Mouse (Mus musculus): ENCODE measurements around the gene Cnksr3. TPM values are rescaled to one million over a fixed set of nuclear protein-coding genes. Genes with fewer than 3 reads are reported as not detected.
A peak's percentile ranks its signal among the peaks of the same experiment; 100 is the strongest.

Gene Cnksr3
- total RNA-seq, 2 experiments from 2014 or later = 9.0 to 10.7 TPM

DNA sequence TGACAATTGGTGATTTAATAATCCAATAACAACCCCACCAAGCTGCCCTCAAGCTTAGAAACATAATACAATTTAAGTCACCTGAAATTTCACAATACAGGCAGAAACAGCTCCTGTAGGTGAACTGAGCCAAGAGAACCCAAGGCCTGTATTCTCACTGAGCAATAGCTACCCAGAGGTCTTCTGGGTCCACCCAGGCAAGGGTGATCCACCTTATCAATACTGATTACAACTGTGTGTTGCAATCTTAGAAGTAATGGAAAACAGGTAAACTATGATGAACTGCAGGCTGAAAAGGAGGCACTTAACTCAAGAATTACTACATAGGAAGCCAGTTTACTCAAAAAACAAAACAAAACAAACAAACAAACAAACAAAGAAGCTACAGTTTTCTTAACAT, 13.8 kb downstream of the Cnksr3 start:
- intact Hi-C loops (cut with DNase I) = no loop called here
- DNase-seq (ENCODE audit: low spot score in 2 of 2) = no peak

DNA sequence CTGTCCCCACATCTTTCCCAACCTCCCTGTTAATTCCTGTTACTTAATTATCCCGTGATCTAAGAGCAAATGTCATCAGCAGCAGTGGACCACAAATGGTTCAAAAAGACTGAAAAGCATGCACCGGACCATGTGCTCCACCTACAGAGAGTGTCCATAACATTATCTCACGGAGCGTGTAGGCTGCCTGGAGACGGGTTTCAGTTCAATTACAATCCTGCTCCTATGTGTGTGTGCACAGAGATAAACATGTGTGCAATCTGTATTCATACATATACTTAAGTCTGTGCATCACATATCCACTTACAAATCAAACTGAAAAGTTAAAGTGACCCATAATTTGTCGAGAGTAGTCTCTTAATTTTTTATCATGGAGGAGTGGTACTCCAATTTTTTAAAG, 14.3 kb downstream of the Cnksr3 start:
- intact Hi-C loops (cut with DNase I) = no loop called here
- no peak for DNase-seq (ENCODE audit: low spot score in 2 of 2)

DNA sequence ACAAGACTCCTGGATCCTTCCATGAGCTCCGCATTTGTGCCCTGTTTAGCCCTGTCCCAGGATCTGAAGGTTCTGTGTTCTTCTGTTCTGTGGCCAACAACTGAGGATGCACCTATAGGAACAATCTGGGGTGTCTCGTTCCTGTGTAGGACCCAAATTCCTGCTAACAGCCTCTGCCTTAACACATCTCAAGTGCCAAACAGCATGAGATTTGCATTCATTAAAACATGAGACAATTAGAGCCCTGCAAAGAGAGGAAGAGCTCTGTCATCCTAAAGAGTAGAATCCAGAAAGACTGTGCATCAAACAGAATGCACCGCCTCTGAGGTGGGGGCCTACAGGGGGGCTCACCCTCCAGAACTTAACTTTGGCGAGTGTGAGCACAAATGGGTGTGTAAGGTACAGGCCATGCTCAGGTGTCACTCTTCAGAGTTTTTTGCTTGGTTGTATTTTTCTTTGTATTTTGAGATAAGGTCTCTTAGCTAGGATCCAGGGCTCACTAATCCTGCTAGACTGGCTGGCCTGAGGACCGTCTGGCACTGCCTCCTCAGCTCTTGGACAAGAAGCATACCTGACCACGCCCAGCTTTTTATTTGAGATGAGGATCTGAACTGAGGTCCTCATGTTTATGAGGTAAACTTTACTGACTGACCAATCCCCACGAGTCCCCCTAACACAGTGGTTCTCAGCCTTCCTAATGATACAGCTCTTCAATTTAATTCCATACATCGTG, 15.2 kb downstream of the Cnksr3 start:
- intact Hi-C loops (cut with DNase I) = no loop called here
- no peak for DNase-seq (ENCODE audit: low spot score in 2 of 2)

DNA sequence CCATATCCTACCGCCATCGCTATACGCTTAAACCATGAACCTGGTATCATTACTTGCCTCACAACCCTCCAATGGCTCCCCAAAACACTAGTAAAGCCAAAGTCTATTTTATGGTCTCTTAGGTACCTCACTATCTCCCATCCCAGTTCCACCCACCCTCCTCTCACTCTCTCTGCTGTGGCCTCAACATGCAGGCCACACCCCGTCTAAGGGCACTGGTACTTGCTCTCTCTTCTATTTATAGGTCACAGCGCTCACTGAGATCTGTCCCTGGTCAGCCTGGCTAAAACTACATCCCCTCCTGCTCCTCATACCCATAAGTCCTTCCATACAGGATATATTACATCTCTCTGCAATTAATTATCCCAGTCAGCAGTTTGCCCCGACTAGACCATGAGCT, 16.1 kb downstream of the Cnksr3 start:
- no peak for DNase-seq (ENCODE audit: low spot score in 2 of 2)
- intact Hi-C loops (cut with DNase I) = no loop called here

GRCm38 (mm10) chr10:7191721-7192413, 20.2 kb downstream of the Cnksr3 start:
- intact Hi-C loops (cut with DNase I) = no loop called here
- no peak for DNase-seq (ENCODE audit: low spot score in 2 of 2)

DNA sequence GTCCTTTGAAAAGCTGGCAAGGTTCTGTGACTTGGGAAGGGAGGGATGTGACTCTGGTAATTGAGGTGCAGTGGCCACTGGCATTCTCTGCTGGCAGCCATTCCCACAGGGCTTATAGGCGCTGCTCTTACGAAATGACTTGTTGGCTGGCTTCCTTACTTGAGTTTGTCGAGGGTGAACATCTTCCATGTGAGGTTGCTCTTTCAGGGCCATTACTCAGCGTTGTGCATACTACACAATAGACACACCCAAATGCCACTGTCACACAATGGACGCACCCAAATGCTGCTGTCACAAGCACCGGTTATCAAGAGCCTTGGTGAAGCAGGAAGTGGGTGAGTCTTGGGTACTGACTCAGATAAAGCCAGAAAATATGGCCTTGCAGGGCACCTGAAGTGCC, 22.8 kb downstream of the Cnksr3 start:
- intact Hi-C loops (cut with DNase I) = no loop called here

DNA sequence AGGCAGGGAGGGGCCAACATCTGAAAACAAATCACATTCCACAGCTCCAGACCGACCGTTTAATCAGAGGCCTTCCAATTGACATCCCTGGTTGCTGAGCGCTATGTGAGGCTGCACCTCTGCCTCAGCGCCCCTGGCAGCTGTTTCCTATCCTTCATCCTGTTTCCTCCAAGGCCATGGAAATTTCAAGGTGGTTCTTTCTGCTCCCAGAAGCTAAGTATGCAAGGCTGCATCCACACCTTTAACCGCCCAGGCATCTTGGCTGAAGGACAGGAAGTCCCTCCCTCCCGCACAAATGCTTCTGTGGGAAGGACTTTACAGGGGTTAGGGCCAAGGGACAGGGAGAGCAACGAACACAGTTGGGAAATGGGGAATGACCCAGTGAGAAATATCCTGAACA, 24.2 kb downstream of the Cnksr3 start:
- no peak for DNase-seq (ENCODE audit: low spot score in 2 of 2)
- intact Hi-C loops (cut with DNase I) = no loop called here

More for the DNA sequence above, 22.8 kb downstream of the Cnksr3 start:
- no peak for DNase-seq (ENCODE audit: low spot score in 2 of 2)

DNA sequence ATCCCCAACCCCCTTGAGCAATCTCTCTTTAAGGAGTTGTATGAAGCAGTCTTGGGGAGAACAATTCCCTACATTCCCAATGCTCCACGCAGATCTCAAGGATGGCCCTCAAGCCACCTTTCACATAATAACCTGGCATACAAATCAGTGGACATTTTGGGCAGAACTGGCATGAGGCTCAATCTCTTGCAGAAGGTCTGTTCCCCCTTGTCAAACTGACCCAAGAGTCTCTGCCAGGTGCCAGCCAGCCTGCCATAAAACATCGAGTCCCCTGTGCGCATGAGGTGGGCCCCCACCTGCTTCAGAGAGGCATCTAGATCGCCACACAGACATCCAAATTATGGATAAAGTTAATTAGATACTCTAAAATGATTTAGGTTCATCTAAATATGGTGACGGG, 25.0 kb downstream of the Cnksr3 start:
- intact Hi-C loops (cut with DNase I) = no loop called here

GRCm38 (mm10) chr10:7186018-7186417, 26.0 kb downstream of the Cnksr3 start:
- no peak for DNase-seq (ENCODE audit: low spot score in 2 of 2)
- intact Hi-C loops (cut with DNase I) = no loop called here

More for the DNA sequence above, 25.0 kb downstream of the Cnksr3 start:
- no peak for DNase-seq (ENCODE audit: low spot score in 2 of 2)

- intact Hi-C loops (cut with DNase I) = no loop called here
- DNase-seq (ENCODE audit: low spot score in 2 of 2) = no peak
These were observed 28.8 kb downstream of the Cnksr3 start for GRCm38 (mm10) chr10:7183171-7183631.

- intact Hi-C loops (cut with DNase I) = no loop called here
- peak in 1 of 2 experiments; percentile 7 for DNase-seq (ENCODE audit: low spot score in 2 of 2)
These were observed 29.4 kb downstream of the Cnksr3 start for GRCm38 (mm10) chr10:7182555-7183170.

- DNase-seq (ENCODE audit: low spot score in 2 of 2) = no peak
- intact Hi-C loops (cut with DNase I) = no loop called here
These were observed 31.7 kb downstream of the Cnksr3 start for GRCm38 (mm10) chr10:7180296-7180695.

GRCm38 (mm10) chr10:7178571-7178970, 33.5 kb downstream of the Cnksr3 start:
- no peak for DNase-seq (ENCODE audit: low spot score in 2 of 2)
- intact Hi-C loops (cut with DNase I) = no loop called here

DNA sequence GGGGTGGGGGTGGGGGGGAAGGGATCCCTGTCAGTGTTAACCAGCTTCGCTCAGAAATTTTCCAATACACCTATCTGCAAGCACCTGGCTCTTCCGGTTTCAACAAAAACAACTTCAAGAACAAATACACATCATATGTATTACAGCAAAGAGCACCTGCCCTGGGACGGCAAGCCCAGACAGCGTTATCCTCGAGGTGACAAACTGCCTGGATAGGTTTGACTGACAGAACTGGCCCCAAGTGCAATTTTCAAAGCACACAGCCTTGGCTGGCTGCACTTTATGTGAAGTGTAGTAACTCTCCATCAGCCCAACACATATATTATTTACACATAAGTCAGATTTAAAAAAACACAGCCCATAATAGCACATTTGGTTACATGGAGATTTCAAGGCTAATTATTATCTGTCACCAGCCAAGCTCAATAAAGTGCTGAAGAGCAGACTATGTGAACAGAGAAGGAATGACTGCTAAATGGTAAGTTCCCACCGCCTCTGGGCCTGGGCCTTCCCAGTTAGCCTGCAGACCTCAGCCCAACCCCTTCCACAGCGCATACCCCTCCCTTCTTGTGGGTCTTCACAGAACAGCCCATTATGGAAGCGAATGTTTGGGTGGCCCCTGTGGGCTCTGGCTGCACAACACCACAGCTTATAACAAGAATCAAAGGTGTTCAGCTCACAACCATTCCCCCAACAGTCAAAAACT, 35.7 kb downstream of the Cnksr3 start:
- intact Hi-C loops (cut with DNase I) = no loop called here
- DNase-seq (ENCODE audit: low spot score in 2 of 2) = no peak

- no peak for DNase-seq (ENCODE audit: low spot score in 2 of 2)
- intact Hi-C loops (cut with DNase I) = no loop called here
These were observed 37.6 kb downstream of the Cnksr3 start for GRCm38 (mm10) chr10:7174480-7174879.

GRCm38 (mm10) chr10:7173098-7173497, 38.9 kb downstream of the Cnksr3 start:
- intact Hi-C loops (cut with DNase I) = no loop called here
- DNase-seq (ENCODE audit: low spot score in 2 of 2) = no peak

DNA sequence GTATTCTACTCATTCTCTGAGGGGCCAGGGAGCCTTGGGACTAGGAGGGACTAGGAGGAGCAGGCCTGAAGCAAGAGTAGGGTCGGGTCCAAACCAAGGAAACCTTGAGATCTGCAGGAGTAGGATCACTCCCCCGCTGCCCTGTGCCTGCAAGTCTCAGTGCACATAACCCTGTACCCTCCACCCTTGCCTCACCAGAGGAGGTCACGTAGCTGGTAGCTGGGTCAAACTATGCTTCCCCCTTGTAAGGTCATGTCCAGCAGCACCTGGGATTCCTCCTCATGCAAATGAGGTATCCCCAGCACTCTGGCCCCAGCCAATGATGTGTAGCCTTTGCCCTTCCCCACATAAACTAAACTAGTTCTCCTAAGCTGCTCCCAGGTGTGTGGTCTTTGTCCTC, 41.6 kb downstream of the Cnksr3 start:
- intact Hi-C loops (cut with DNase I) = no loop called here
- no peak for DNase-seq (ENCODE audit: low spot score in 2 of 2)

DNA sequence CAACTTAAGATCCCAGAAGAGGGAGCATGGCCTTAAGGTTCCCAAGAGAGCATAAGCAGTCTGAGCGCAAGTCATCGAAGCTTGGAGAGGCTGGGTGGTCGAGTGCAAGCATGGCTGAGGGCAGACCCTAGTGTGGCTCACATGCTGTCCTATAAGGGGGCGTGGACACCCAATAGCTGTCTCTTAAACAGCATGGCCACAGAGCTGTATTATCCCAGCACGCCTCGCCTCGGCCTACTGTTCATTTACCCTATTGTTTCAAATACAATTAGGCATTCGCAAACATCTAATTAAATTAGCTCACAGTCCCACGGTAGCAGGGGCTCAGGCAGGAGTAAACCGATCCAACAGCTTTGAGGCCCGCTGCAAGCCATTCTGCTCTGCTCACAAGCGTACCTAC, 49.0 kb downstream of the Cnksr3 start:
- no peak for DNase-seq (ENCODE audit: low spot score in 2 of 2)
- intact Hi-C loops (cut with DNase I) = no loop called here

DNA sequence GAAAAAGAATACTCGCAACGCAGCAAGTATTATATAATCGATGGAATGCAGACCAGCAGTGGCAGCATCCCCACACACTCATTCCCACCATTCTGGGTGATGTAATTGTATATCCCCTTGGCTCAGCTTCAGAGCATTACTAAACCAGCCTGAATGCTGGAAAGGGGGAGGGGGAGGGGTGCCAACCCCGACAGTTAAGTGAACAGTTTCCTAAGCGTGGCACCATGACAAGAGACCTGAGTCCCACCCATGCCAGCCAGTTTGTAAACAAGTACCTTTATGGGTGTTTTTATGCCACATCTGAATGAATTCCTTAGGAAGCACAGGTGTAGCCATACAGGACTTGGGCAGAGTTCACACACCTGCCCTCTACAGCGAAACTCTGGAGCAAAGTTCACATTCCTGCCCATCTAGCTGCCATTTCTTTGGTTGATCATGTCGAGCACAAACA, 53.0 kb downstream of the Cnksr3 start:
- intact Hi-C loops (cut with DNase I) = no loop called here
- peak in 1 of 2 experiments; percentile 57 for DNase-seq (ENCODE audit: low spot score in 2 of 2)

All from left cerebral cortex, postnatal 14 days (tissue).